Mouse (Mus musculus) embryonic fibroblast, embryonic 13.5 days (primary cell): ENCODE results near the gene Tmub2. TPM values are rescaled to one million over a fixed set of nuclear protein-coding genes. Genes with fewer than 3 reads are reported as not detected.

Source experiments
- H3K27ac ChIP-seq: 2 replicates; pipeline ENCODE4 v1.5.1; 2012; ENCODE audit warnings: low read length, control low read depth, inconsistent platforms; ENCODE audit not compliant: insufficient read depth
- H3K4me1 ChIP-seq: 2 replicates; pipeline ENCODE4 v1.6.1; 2011; ENCODE audit warnings: low read length; ENCODE audit not compliant: control insufficient read depth, insufficient read depth
- H3K4me3 ChIP-seq: 2 replicates; pipeline ENCODE4 v1.5.1; 2011; ENCODE audit warnings: mild to moderate bottlenecking, control low read depth, low read length; ENCODE audit not compliant: insufficient read depth
- CTCF ChIP-seq: IDR thresholded peaks from 2 replicates; pipeline ENCODE4 v1.5.1; 2011; ENCODE audit warnings: mild to moderate bottlenecking, control low read depth, low read length, moderate library complexity, borderline replicate concordance; ENCODE audit not compliant: insufficient read depth
- POLR2A ChIP-seq: IDR thresholded peaks from 2 replicates; pipeline ENCODE4 v1.6.1; 2011; ENCODE audit warnings: low read depth, mild to moderate bottlenecking, control low read depth, low read length, moderate library complexity
- polyA plus RNA-seq: library from polyadenylated mRNA; stranded (reverse); fragments of >200 nt; gene quantifications from 2 replicates; pipeline ENCODE4 v1.2.4, GENCODE M21; 2011; ENCODE audit warnings: low read depth; ENCODE audit not compliant: missing spikeins, insufficient read length

Tmub2 gene
- polyA plus RNA-seq, 1 experiment: 44.6 TPM

DNA sequence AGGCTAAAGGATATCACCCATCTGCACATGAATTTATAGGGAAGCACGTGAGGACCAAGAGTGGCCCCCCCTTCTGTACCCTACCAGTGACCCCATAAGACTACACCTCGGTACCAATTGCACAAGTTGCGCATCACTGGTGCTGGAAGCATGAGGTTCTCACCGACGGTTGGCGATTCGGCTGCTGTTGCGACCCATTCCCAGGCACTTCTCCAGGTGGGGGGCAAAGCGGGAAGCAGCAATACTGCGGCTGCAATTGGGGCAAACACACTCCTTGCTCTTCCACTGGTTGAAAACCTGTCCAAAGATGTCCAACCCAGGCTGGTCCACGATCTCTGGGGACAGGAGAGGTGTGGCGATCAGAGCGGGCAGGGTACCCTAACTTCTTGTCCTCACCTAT is 9.2 kb downstream of the Tmub2 start:
- TF ChIP-seq CTCF (no peak), POLR2A (no peak)

DNA sequence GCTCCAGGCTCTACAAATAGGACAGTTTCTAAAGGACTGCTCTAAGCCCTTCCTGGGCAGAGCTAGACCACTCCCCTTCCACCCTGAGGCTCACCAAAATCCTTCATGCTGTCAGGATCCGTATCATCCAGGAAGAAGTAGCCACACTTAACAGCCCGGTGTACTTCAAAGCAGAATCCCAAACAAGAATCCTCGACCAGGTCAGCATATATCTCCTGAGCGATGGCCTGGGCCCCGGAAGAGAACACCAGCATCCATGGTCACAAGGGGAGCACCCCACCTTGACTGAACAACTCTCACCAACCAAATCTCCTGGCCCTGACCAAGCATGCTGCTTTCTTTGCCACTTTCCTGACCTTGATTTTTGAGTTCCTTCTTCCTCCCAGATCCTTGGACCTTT is 9.7 kb downstream of the Tmub2 start:
- no peak overlapping the region for H3K27ac ChIP-seq
- no peaks in the 10 kb centered on the region for H3K4me1 ChIP-seq
- no peak for TF ChIP-seq POLR2A
- TF ChIP-seq CTCF: no peak
- peak overlapping the region; percentile 80; the same call in 1 of the 2 replicates for H3K4me3 ChIP-seq

More for the DNA sequence above, 9.2 kb downstream of the Tmub2 start:
- H3K27ac ChIP-seq: no peak overlapping the region
- H3K4me1 ChIP-seq: no peaks in the 10 kb centered on the region
- no peak overlapping the region for H3K4me3 ChIP-seq

DNA sequence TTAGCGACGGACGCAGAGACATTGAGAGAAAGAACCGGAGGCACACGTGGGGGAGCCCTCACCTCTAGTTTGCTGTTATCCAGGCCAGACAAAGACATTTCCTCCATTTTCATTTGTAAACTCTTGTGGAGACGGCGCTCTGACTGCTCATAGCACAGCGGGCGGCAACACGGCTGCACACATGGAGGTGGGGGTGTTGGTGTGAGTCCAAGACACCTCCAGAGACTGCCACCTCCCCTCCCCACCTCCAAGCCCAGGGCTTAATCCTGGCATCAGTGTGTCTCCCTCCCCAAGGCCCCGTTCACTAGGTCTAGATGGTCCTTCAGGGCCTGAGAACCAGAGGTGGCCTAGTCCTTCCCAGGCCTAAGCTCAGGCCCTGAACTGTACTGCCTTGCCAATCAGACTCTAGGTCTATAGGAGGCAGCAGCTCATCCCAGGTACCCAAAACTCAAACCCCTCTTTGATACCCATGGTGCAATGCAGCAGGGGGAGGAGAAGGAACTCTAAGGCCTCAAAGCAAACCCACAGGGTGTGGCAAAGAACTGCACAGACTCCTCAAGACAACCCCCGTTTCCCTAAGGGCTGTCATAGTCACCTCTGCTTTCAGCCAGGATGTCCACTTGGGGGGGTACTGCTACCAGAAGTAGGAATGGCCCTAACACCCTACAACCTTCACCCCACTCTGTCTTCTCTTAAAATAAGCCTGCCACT is 10.3 kb downstream of the Tmub2 start:
- TF ChIP-seq CTCF: no peak
- peak; percentile 91 for TF ChIP-seq POLR2A
- H3K4me1 ChIP-seq: no peaks in the 10 kb centered on the region
- peak overlapping the region; percentile 80 for H3K4me3 ChIP-seq

DNA sequence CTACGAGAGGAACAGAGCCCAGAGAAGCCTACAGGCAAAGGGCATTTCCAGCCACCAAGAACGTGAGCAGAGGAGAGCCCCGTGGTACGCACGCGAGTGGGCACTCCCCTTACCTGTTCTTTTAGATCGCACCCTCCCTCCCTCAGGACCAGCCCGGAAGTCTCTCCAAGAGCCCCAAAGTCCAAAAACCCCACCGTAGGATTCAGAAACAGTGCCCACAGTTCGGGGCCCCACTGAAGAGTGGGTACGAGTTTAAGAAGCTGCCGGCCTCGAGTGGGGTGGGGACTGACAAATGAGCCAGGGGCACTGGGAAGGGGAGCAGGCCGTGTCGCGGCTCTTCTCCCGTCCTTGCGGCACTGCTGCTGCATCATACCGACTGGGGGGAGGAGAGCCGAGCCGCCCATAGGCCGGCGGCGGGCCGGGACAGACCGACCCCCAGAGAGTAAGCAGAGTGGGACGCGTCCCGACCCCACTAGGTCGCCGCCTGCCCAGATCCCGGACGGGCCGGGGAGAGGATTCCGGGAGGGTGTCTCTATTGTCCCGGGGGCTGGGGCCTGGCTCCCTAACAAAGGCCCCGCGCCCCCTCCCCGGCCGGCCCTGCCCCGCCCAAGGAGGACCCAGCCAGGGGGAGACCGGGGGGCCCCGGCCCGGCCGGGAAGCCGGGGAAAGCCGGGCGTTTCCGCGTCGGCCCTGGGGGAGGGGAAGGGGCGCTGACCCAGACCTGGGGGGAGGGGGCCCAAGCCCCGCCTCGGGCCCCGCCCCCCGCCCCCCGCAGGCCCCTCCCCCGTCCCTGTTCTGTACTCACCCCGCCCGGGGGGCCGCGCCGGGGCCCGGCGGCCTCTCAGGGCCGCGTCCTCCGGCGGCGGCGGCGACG is 11.1 kb downstream of the Tmub2 start:
- TF ChIP-seq POLR2A (peak; percentile 13), CTCF (no peak)

More for the DNA sequence above, 10.3 kb downstream of the Tmub2 start:
- peak overlapping the region; percentile 94 for H3K27ac ChIP-seq

DNA sequence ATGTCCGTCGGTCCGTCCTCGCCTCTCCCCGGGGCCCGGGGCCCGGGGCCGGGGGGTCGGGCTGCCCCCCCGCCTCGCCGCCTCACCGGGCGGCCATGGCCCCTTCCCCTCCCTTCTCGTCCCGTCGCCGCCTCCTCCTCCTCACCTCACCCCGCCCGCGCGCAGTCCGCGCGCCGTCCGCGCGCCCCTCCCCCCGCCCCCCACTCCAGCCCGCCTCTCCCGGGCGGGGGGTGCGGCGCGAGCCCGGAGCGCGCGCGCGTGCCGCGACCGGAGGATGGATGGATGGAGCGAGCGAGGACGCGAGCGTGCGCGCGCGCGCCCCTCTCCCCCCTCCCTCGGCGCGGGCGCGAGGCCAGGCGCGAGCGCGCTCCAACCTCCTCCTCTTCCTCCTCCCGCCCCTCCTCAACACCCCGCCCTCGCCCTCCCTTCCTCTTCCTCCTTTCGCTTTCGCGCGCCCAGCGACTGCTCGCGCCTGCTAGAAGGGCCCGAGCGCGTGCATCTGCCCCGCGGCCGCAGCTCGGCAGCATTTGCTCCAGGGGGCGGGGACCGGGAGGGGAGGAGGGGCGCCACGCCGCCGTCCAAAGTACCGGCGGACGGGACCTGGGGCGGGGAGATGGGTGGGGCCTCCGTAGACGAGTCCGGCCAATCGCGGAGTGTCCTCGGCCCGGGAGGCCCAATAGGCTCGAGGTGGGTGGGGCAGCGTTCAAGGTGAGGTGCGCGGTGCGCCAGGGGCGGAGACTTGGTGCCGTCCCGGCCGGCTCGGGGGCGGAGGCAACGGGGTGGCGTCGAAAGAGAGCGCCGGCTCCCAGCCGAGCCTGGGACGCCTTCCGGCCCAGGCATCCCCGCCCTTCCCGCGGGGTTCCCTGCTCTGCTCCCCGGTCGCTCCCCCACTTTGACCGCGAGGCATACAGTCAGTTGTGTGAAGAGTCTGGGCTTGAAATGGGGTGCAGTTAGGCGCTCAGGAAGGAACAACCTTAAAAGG is 12.1 kb downstream of the Tmub2 start, which contains the start of gene Atxn7l3:
Gene Atxn7l3 (minus strand): TSS at position 141 of the 982 bp plus-strand sequence.
- no peak for TF ChIP-seq CTCF
- TF ChIP-seq POLR2A: peak; percentile 91
- Histone ChIP-seq H3K27ac (peak within 1 kb of the TSS; percentile 96), H3K4me1 (no peaks in the 10 kb centered on the region)

More for the DNA sequence above, 11.1 kb downstream of the Tmub2 start:
- Histone ChIP-seq H3K4me3 (peak overlapping the region; percentile 80), H3K27ac (peak overlapping the region; percentile 94), H3K4me1 (no peaks in the 10 kb centered on the region)

DNA sequence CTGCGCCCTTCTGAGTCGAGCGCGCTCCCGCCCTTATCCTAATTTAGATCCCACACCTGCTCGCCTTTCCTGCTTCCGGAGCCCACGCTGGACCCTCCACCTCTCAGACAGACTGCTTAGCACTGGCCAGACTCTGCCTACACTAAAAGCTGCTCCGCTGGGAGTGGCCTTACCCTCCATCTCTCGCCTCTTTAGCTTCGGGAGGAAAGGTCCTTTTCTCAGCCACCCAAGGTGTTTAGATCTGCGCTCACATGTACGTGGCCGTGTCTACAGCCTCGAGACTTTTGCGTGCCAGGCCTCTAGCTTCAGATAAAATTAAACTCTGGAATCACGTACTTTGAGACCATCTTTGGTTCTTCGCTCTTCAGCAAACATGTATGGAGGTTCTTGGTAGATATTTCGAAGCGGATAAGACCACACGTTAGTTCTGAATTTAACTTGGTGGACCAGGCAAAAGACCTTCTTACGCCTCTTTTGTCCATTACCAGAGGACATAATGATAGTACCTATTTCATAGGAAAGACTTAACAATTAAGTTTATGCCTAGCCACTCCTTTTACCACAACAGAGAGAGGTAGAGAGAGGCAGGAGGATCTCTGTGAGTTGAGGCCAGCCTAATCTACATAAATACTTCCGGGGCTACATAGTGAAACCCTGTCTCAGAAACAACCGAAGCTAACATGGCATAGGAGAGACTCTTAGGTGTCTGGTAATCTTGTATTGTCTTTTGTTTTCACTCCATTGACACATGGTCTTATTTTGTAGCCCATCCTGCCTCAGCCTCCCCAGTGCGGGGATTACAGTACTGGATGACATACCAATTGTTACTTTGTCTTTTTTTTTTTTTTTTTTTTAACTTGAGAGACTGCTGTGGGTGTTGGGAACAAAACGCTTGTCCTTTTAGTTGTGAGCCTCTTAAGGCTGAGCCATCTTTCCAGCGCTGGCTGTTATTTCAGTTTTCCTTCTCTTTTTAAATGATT is 13.1 kb downstream of the Tmub2 start:
- no peaks in the 10 kb centered on the region for H3K4me1 ChIP-seq
- TF ChIP-seq CTCF (no peak), POLR2A (no peak; the same call in 1 of the 2 replicates)
- peak overlapping the region; percentile 96 for H3K27ac ChIP-seq
- H3K4me3 ChIP-seq: peak overlapping the region; percentile 73

More for the DNA sequence above, 12.1 kb downstream of the Tmub2 start, which contains the start of gene Atxn7l3:
- H3K4me3 ChIP-seq: peak within 1 kb of the TSS; percentile 80

DNA sequence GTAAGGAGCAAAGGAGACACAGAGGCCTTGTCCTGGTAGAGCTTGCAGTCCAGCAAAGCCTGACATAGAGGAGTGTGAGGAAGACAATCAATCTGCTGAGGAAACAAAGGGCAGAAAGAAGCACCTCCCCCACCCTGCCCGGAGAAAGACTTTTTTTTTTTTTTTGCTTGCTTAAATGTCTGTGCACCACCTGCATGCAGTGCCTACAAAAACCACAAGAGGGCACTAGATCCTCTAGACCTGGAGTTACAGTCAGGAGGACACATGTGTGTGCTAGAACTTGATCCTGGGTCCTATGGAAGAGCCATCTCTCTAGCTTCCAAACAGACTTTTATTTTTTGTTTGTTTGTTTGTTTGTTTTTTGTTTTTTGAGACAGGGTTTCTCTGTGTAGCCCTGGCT is 15.1 kb downstream of the Tmub2 start:
- Histone ChIP-seq H3K27ac (no peak overlapping the region), H3K4me3 (no peak overlapping the region), H3K4me1 (no peaks in the 10 kb centered on the region)
- TF ChIP-seq CTCF (no peak), POLR2A (no peak)

DNA sequence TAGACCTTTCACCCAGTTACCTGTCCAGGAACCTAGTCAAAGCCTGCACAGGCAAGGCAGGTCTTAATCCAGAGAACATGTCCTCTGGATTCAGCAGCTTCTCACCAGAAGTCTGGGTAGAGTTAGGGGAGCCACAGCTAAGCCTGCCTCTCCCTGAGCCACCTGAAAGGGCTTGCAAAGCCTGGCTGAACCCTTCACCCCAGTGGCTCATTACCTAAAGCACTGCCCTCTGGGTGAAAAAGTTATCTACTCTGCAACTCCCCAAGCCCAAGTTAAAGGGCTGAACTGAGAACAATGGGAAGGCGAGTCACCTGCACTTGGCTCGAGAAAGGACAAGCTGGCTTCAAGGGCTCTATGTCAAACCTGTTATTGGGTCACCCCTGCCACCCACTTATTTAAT is 19.4 kb downstream of the Tmub2 start:
- TF ChIP-seq CTCF (no peak), POLR2A (no peak)
- Histone ChIP-seq H3K4me3 (no peak overlapping the region), H3K27ac (no peak overlapping the region), H3K4me1 (no peaks in the 10 kb centered on the region)
